Mouse (Mus musculus) small intestine, adult 2 months (tissue): ENCODE measurements around the gene Nt5e.

Experiments
- CTCF ChIP-seq: fragments of 200-500 bp; IDR thresholded peaks from 2 replicates; pipeline ENCODE4 v1.5.1; 2012; ENCODE audit warnings: low read depth, mild to moderate bottlenecking, control low read depth, inconsistent platforms, low read length, moderate library complexity, mixed read lengths; ENCODE audit not compliant: insufficient replicate concordance, insufficient read length; ENCODE audit errors: extremely low read depth
- POLR2A ChIP-seq: fragments of 200-500 bp; IDR thresholded peaks from 2 replicates; pipeline ENCODE4 v1.6.1; 2012; ENCODE audit warnings: low read depth, mild to moderate bottlenecking, control low read depth, inconsistent platforms, low read length, moderate library complexity

- TF ChIP-seq CTCF: no peak
- TF ChIP-seq POLR2A: no peak
Measured at GRCm38 (mm10) chr9:88380076-88380475, 53.1 kb downstream of the Nt5e start.
